Mouse (Mus musculus): Measurements from ENCODE around the gene Cyb5d1.
A peak's percentile ranks its signal among the peaks of the same experiment; 100 is the strongest.

Gene Cyb5d1

DNA sequence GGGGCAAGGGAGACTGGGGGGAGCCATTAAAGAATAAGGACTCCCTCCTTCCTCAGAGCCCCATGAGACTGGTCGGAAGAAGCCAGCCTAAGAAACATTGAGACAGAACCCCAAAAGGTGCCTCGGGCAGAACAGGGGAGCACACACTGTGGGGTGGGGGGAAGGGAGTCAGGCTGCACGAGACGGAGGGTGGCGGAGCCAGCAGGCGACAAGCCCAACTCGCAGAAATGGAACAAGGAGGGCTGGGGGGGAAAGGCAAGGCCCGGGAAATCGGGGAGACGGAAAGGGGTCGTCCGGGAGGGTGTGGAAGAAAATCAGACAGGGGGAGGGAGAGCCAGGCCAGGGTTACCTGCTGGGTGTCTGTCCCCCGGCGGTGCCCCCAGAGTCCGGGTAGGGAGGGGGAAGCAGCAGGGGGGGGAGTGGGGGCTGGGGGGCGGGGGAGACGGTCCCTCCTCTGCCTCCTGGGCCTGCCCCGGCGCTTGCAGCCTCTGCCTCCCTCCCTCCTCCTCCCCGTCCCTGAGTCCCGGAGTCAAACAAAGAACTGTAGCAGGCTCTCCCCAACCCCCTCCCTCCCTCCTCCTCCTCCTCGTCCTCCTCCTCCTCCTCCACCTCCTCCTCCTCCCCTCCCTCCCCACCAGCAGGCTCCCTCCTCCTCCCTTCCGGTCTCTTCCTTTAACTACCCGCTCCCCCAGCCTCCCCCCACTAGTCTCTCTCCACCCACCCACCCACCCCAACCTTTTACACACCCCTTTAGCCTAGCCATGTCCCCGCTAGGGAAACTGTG, 20.4 kb upstream of the Cyb5d1 start:
- peak; percentile 60 for DNase-seq

DNA sequence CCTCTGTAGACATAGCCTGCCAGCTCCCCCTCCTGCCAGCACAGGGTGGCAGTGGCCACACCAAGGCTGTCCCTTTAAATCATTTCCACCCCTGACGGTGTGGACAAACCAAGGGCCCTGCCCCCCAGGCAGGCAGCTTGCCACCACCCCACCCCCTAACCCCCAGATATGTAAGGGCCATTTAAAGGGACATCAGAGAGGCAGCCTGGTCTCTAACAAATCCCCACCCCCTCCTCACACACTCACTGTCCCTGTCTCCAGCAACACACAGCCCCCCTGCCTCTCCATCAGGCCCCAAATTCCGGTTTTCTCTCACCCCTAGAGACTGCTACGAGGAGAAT, 19.9 kb upstream of the Cyb5d1 start:
- DNase-seq, result peak; percentile 69

GRCm38 (mm10) chr11:69414421-69415326, 19.2 kb upstream of the Cyb5d1 start:
- no peak for DNase-seq

- DNase-seq, result peak; percentile 77
Measured at GRCm38 (mm10) chr11:69413221-69414181, 18.1 kb upstream of the Cyb5d1 start, which contains the start of gene Kdm6b. Gene Kdm6b, minus strand, starts transcription at chr11:69413675.

DNA sequence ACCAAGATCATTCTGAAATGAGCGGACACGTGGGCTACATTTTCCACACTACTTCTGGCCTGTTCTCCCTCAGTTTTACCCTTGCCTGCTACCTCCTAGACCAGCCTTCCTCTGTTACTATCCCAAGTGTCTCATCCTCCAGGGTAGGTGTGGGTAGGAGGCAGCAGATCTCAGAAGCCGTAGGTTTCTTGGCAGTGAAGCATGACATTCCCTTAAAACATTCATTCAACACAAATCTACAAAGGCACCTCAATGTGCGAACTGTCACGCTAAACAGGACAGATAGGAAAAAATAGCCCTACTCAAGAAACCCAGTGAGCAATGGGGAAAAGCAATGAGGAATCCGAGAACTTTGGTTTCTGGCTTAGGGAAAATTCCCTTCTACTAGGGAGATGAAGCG, 17.1 kb upstream of the Cyb5d1 start:
- DNase-seq, result no peak

DNA sequence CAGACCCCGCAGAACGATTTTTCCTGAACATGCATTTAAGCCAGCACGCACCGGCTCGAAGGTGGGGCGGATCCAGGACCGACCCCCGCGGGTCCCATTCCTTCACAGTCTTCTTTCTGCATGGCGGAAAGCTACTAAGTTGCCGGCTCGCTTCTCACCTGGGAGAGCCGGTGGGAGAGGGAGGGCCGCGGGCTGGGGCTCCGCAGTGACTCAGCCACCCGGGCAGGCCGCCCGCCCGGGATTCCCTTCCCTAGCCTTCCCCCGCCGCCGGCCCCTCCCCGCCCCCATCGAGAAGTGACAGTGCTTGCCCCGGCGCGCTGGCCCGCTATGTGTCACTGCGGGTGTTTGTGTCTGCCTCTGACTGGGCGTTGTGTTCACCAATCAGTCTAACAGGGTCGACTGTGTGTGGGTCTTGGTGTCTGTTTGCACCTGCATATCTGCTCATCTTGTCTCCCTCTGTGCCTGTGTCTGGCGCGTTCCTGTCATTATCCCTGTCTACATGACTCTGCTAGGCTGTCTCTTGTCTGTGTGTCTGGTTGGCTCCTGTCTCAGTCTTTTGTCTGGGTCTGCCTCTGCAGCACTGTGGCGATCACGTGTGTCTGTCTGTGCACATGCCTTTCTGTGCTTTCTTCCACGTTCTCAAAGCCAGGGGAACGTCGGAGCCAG, 16.2 kb upstream of the Cyb5d1 start:
- peak; percentile 41 for DNase-seq

- DNase-seq, result peak; percentile 93
Measured at GRCm38 (mm10) chr11:69411073-69411535, 15.7 kb upstream of the Cyb5d1 start.

- no peak for DNase-seq
Measured at GRCm38 (mm10) chr11:69410310-69411072, 15.1 kb upstream of the Cyb5d1 start.

DNA sequence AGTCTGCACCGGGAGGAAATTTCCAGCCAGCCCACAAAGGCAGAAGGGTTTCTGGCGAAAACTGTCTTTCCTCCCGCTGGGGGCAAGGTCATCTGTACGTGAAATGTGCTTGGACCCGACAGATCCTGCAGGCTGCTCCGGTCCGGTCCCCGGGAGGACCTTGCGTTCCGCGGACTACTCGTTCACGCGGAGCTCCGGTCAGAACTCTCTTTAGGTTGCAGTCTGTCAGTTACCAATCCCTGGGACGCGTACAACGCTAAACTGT, 14.5 kb upstream of the Cyb5d1 start:
- DNase-seq, result no peak

- peak; percentile 75 for DNase-seq
Measured at GRCm38 (mm10) chr11:69409378-69410044, 14.1 kb upstream of the Cyb5d1 start.

DNA sequence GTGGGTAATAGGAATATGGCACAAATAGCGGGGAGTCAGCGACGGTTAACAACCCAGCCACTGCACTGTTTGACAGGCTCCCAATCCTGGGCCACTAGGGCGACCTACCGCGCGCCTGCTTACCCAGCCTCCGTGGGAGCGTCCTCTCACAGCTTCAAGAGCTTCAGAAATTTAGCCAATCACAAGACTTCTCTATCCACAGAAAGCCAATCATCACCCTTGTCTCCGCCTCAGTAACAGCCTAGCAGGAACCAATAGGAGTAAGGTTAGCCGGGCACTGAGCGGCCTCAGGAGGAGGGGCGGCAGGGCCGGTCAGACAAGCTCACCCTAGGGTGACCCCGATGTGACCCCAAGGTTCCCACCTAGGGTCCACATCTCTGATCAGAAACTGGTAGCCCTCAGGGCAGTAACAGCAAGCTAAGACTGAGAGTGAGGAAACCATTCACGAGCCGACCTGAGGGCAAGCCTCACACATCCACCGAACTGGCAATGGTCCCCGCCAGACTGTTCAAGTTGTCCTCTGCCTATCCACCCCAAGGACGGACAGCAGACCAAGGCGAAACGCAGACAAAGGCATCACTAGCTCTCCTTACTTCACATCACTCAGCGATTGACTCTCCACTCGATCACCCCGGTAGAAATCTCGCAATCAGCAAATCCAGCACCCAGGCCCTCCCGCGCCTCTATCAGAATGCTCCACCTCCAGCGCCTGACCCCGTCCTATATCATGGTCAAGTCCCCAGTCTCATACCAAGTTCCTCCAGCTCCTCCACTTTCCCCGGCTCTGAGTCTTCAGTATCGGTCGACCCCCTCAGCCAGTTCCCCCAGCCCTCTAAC, 13.3 kb upstream of the Cyb5d1 start:
- DNase-seq, result peak; percentile 82

DNA sequence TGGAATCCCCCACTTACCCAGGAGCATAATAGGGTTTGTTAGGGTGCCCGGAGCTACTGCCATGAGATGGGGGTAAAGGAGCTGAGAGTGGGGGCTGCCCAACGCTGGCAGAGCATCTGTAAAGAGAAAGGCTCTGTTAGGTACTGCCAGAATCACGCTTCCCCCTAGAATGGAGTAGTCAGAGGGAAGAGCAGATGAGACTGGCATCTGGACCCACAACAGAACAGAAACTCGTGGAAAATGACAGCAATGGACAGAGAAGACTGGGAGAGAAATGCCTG, 12.2 kb upstream of the Cyb5d1 start:
- DNase-seq, result no peak

DNA sequence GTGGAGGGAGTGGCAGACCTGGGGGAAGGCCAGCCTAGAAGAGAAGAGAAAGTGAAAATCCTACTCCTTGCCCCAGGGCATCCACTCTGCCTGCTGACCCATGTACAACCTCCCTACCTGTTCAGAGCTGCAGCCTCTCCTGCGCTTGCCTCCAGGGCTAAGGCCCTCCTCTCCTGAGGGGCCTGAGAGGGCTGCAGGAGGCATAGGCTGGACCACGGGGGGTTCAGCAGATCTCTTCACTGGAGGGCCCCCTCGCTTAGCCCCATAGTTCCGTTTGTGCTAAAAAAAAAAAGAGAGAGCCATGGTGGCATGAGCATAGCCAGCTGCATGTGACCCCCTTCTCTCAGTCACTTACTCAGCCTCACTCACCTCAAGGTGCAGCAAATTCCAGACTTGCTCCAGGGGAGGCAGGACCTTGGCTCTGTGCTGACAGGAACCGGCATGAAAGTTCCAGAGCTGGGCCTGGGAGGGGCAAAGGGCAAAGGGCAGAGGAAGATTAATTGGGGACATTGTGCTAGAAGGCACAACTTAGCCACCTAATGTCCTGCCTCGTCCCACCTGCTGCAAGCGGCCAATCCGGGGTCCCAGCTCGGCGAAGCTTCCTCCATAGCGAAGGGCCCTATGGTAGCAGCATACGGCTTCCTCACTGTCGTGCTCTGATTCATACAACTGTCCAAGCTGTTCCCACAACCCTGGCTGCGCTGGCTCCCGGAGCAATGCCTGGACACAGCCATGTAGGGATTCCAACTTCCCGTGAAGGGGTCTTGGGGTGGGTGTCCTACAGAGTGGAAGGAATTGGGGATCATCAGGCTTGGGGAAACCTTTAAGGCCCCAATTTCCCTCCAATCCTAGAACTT, 11.7 kb upstream of the Cyb5d1 start:
- DNase-seq, result no peak

GRCm38 (mm10) chr11:69406282-69406681, 10.9 kb upstream of the Cyb5d1 start:
- DNase-seq, result peak; percentile 31

GRCm38 (mm10) chr11:69405397-69406200, 10.2 kb upstream of the Cyb5d1 start:
- DNase-seq, result no peak

- no peak for DNase-seq
Measured at GRCm38 (mm10) chr11:69404595-69405396, 9.4 kb upstream of the Cyb5d1 start.

All from cerebellum, adult 8-10 months (tissue).